Mouse (Mus musculus): ENCODE data around the gene Khsrp. TPM values are rescaled to one million over a fixed set of nuclear protein-coding genes. Genes with fewer than 3 reads are reported as not detected.
"Not testable (repeated sequence)": the region's sequence is repeated elsewhere in the genome, so short reads cannot be mapped to it uniquely, and the experiment has no call there.

Gene Khsrp
- polyA plus RNA-seq, 1 experiment from 2014 or later: 14.4 TPM

DNA sequence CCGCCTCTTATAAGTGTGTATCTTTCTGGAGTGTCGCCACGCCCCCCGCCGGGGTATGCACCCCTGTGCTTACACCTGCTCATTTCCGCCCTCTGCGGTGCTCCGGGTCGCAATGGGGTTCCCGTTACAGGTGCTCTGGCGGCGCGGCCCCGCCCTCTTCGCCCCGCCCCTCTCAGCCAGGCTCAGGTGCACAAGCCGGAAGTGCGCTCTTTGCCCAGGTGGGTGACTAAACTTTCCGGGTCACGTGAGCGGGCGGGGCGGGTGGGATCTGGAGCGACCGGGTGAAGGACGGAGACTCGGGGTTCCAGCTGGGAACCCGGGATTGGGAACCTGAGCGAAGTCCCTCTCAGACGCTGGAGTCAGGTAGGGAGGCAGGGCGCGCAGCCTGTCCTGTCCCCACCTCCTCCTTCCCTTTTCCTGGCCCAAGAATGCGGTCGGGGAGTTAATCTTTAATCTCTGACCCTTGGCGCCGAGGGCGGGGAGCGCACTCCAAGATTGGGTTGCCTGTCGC is 30.7 kb upstream of the Khsrp start:
- Histone ChIP-seq H3K27me3 (replicated peaks; ENCODE audit: control insufficient read depth, insufficient read depth, low read length) (peaks cover 20% of the 10 kb centered on the region), H3K36me3 (ENCODE audit: control insufficient read depth, insufficient read depth, low read length) (no peaks in the 10 kb centered on the region), H3K4me1 (ENCODE audit: control insufficient read depth, insufficient read depth, low read depth, low read length) (peaks cover 24% of the 10 kb centered on the region), H3K9me3 (ENCODE audit: control insufficient read depth, low read length) (no peaks in the 10 kb centered on the region), H3K4me2 (ENCODE audit: low read length) (peak overlapping the region; percentile 71), H3K27ac (ENCODE audit: low read depth, low read length) (no peak overlapping the region), H3K4me3 (ENCODE audit: low read length) (peak overlapping the region; percentile 43), H3K9ac (ENCODE audit: low read depth, low read length) (peak overlapping the region; percentile 25; the same call in 1 of the 2 replicates)
- no peak for ATAC-seq
- under 1% methylated on average over 37 of the region's 39 CpGs for WGBS

DNA sequence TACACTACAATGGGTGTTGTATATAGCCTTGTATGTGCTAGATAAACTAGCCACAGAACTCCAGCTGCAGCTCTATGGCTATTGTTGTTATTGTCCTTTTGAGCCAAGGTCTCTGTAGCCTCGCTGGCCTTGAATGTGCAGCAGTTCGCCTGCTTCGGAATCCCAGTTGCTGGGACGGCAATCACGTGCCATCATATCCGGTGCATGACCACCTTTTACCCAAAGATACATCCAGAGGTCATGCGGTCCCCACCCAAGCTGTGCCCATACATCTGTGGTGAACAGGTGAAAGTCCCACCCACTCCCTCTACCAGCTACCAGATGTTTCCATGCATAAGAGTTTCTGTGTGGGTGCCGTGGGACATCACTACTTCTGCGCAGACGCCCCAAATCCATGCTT is 29.7 kb upstream of the Khsrp start:
- H3K4me3 ChIP-seq (ENCODE audit: low read length): peak overlapping the region; percentile 85
- H3K27ac ChIP-seq (ENCODE audit: low read depth, low read length): peak overlapping the region; percentile 79; the same call in 1 of the 2 replicates
- no peaks in the 10 kb centered on the region for H3K36me3 ChIP-seq (ENCODE audit: control insufficient read depth, insufficient read depth, low read length)
- no peak; the same call in 1 of the 2 replicates for ATAC-seq
- peaks cover 20% of the 10 kb centered on the region for H3K27me3 ChIP-seq (replicated peaks; ENCODE audit: control insufficient read depth, insufficient read depth, low read length)
- peak overlapping the region; percentile 66 for H3K4me2 ChIP-seq (ENCODE audit: low read length)
- H3K9me3 ChIP-seq (ENCODE audit: control insufficient read depth, low read length): no peaks in the 10 kb centered on the region
- H3K4me1 ChIP-seq (ENCODE audit: control insufficient read depth, insufficient read depth, low read depth, low read length): peaks cover 24% of the 10 kb centered on the region
- 39% methylated on average over 10 of the region's 10 CpGs for WGBS
- no peak overlapping the region; the same call in 1 of the 2 replicates for H3K9ac ChIP-seq (ENCODE audit: low read depth, low read length)

DNA sequence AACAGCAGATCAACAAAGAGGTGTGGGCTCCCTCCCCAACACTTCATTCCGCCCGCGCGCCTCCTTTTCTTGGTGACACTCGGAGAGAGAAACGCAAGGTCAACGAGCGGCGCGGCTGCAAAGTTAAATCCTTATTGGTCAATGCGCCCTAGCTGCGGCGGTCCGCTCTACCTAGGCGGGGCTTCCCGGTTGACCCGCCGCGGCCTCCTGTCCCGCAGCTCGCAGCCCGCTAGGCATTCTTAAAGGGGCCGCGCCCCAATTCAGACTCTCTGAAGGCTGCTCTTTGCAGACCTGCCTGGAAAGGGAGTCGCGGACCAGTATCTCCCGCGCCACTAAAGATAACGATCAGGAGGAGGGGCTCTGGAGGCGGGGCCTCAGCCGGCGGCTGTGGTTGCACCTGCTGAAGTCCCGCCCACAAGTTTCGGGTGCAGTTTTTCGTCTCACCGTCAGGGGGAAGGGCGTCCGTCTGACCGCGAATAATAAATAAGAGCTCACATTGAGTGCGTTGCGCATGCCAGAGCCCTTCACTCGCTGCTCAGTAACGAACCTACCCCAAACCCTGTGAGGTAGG is 29.0 kb upstream of the Khsrp start:
- peaks cover 4% of the 10 kb centered on the region for H3K36me3 ChIP-seq (ENCODE audit: control insufficient read depth, insufficient read depth, low read length)
- H3K4me1 ChIP-seq (ENCODE audit: control insufficient read depth, insufficient read depth, low read depth, low read length): peaks cover 24% of the 10 kb centered on the region
- H3K27ac ChIP-seq (ENCODE audit: low read depth, low read length): peak overlapping the region; percentile 79
- under 1% methylated on average over 44 of the region's 44 CpGs for WGBS
- peak; percentile 92 for ATAC-seq
- no peaks in the 10 kb centered on the region for H3K9me3 ChIP-seq (ENCODE audit: control insufficient read depth, low read length)
- peak overlapping the region; percentile 85 for H3K4me3 ChIP-seq (ENCODE audit: low read length)
- H3K9ac ChIP-seq (ENCODE audit: low read depth, low read length): peak overlapping the region; percentile 87
- H3K27me3 ChIP-seq (replicated peaks; ENCODE audit: control insufficient read depth, insufficient read depth, low read length): peaks cover 20% of the 10 kb centered on the region
- peak overlapping the region; percentile 66 for H3K4me2 ChIP-seq (ENCODE audit: low read length)

DNA sequence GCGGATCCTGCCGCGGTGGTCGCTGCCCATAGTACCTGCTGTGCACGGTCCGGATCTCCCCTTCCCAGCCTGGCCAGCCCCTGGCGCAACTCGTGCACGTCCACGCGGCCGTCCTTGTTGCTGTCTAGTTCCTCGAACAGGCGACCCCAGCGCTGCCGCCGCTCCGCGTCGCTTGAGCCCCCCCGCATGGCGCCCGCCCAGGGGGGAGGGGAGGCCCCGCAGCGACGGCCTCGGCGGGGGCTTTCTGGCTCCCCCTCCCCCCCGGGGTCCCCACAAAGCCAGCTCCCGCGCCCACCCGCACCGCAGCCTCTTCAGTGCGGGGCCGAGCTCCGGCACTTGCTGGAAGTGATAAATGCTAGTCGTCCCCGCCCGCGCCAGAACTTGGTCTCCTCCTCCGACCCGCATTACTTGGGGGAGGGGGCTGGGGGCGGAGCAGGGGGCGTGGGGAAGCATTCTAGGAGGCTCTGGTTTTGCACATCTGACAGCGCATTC is 28.2 kb upstream of the Khsrp start, which contains the start of gene Slc25a23:
Gene Slc25a23 (minus strand): TSS at position 378 of the 492 bp plus-strand sequence.
- H3K27ac ChIP-seq (ENCODE audit: low read depth, low read length): peak within 1 kb of the TSS; percentile 79
- 1% methylated on average over 23 of the region's 45 CpGs for WGBS
- H3K9ac ChIP-seq (ENCODE audit: low read depth, low read length): peak within 1 kb of the TSS; percentile 87
- peak within 1 kb of the TSS; percentile 66 for H3K4me2 ChIP-seq (ENCODE audit: low read length)
- peak; percentile 77 for ATAC-seq
- peaks cover 20% of the 10 kb centered on the region for H3K27me3 ChIP-seq (replicated peaks; ENCODE audit: control insufficient read depth, insufficient read depth, low read length)
- peak within 1 kb of the TSS; percentile 85 for H3K4me3 ChIP-seq (ENCODE audit: low read length)
- H3K9me3 ChIP-seq (ENCODE audit: control insufficient read depth, low read length): no peaks in the 10 kb centered on the region
- peaks cover 12% of the 10 kb centered on the region for H3K36me3 ChIP-seq (ENCODE audit: control insufficient read depth, insufficient read depth, low read length)
- peaks cover 24% of the 10 kb centered on the region for H3K4me1 ChIP-seq (ENCODE audit: control insufficient read depth, insufficient read depth, low read depth, low read length)

DNA sequence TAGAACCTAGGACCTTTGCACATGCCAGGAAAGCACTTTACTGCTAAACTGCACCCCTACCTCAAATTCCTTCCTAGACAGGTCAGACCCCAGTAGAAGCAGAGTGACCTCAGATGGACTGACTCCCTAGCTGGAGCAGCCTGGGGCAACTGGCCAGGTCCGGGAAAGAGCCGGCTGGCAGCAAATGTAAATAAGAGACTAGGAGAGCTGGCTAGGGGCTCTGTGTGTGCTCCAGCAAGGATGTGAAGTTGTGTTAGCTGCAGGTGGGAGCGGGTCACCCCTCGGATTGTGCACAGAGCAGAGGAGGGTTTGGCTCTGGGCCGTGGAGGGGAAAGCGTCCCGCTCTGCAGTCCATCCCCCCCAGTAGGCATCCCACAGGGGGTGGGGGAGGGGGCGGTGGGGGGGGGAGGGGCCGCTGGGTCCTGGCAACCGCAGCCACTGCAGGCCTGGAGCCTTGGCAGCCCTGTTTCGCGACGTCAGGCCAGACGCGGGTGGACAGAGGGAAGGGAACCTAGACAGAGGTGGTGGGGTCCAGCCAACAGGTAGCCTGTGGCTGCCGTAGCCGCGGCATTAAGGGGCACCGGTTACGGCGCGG is 27.7 kb upstream of the Khsrp start, which contains the start of gene Crb3:
Gene Crb3 (plus strand): TSS at position 215 of the 595 bp plus-strand sequence.
- H3K4me1 ChIP-seq (ENCODE audit: control insufficient read depth, insufficient read depth, low read depth, low read length): peaks cover 24% of the 10 kb centered on the region
- no peaks in the 10 kb centered on the region for H3K9me3 ChIP-seq (ENCODE audit: control insufficient read depth, low read length)
- peak within 1 kb of the TSS; percentile 79 for H3K27ac ChIP-seq (ENCODE audit: low read depth, low read length)
- ATAC-seq: peak; percentile 5
- H3K9ac ChIP-seq (ENCODE audit: low read depth, low read length): peak within 1 kb of the TSS; percentile 87
- peak within 1 kb of the TSS; percentile 66 for H3K4me2 ChIP-seq (ENCODE audit: low read length)
- peak within 1 kb of the TSS; percentile 85 for H3K4me3 ChIP-seq (ENCODE audit: low read length)
- peaks cover 20% of the 10 kb centered on the region for H3K27me3 ChIP-seq (replicated peaks; ENCODE audit: control insufficient read depth, insufficient read depth, low read length)
- WGBS: under 1% methylated on average over 15 of the region's 22 CpGs
- H3K36me3 ChIP-seq (ENCODE audit: control insufficient read depth, insufficient read depth, low read length): peaks cover 16% of the 10 kb centered on the region

DNA sequence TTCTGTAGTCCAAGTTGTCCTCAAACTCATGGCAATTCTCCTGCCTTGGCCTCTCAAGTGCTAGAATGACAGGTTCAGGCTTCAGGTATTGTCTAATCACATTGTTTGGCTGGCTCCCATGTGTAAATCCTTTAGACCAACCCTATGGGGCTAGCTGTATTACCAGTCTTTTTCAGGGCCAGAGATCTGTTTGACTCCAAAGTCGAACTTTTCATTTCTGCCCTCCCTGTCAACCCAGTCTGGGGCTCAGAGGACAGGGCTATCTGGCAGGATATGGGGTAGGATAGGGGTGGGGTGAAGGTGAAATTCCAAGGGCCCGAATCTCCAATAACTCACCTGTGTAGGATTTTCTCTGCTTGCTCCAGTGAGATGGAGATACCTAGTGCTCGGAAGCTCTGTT is 24.9 kb upstream of the Khsrp start:
- H3K27ac ChIP-seq (ENCODE audit: low read depth, low read length): no peak overlapping the region
- no peak for ATAC-seq
- WGBS: 83% methylated on average over 3 of the region's 3 CpGs
- H3K9ac ChIP-seq (ENCODE audit: low read depth, low read length): no peak overlapping the region
- H3K4me1 ChIP-seq (ENCODE audit: control insufficient read depth, insufficient read depth, low read depth, low read length): peaks cover 14% of the 10 kb centered on the region
- H3K4me3 ChIP-seq (ENCODE audit: low read length): no peak overlapping the region
- H3K27me3 ChIP-seq (replicated peaks; ENCODE audit: control insufficient read depth, insufficient read depth, low read length): peaks cover 2% of the 10 kb centered on the region; the same call in 1 of the 2 replicates
- H3K9me3 ChIP-seq (ENCODE audit: control insufficient read depth, low read length): no peaks in the 10 kb centered on the region
- H3K36me3 ChIP-seq (ENCODE audit: control insufficient read depth, insufficient read depth, low read length): peaks cover 33% of the 10 kb centered on the region
- H3K4me2 ChIP-seq (ENCODE audit: low read length): no peak overlapping the region

DNA sequence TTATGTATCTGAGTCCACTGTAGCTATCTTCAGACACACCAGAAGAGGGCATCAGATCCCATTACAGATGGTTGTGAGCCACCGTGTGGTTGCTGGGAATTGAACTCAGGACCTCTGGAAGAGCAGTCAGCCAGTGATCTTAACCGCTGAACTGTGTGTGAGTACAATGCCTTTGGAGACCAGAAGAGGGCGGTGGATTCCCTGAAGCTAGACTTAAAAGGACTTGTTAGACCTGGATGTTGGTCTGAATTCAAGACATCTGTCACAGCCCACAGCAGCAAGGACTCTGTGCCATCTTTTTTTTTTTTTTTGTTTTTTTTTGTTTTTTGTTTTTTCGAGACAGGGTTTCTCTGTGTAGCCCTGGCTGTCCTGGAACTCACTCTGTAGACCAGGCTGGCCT is 20.4 kb upstream of the Khsrp start:
- H3K27me3 ChIP-seq (replicated peaks; ENCODE audit: control insufficient read depth, insufficient read depth, low read length); H3K9ac ChIP-seq (ENCODE audit: low read depth, low read length); ATAC-seq; H3K4me2 ChIP-seq (ENCODE audit: low read length); H3K9me3 ChIP-seq (ENCODE audit: control insufficient read depth, low read length); H3K4me3 ChIP-seq (ENCODE audit: low read length); H3K4me1 ChIP-seq (ENCODE audit: control insufficient read depth, insufficient read depth, low read depth, low read length); H3K27ac ChIP-seq (ENCODE audit: low read depth, low read length): not testable (repeated sequence)
- 91% methylated on average over 4 of the region's 4 CpGs for WGBS
- peaks cover 43% of the 10 kb centered on the region for H3K36me3 ChIP-seq (ENCODE audit: control insufficient read depth, insufficient read depth, low read length)

DNA sequence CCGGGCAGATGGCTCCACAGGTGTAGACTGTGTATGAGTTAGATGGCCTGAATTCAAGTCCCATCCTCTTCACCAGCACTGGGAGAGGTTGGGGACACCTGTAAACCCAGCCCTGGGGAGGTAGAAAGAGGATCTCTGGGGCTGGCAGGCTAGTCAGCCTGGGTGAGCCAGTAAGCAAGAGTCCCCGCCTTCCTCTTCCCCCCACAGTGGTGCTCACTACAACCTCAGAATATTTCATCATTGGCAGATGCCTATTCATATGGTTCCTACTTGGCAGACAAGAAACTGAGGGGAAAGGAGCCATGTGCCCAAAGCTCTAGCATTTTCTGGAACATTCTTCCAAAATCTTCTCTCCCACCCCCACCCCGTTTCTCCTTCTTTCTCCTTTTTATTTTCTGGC is 17.5 kb upstream of the Khsrp start:
- peaks cover 41% of the 10 kb centered on the region for H3K36me3 ChIP-seq (ENCODE audit: control insufficient read depth, insufficient read depth, low read length)
- no peak overlapping the region for H3K4me3 ChIP-seq (ENCODE audit: low read length)
- no peaks in the 10 kb centered on the region for H3K4me1 ChIP-seq (ENCODE audit: control insufficient read depth, insufficient read depth, low read depth, low read length)
- no peaks in the 10 kb centered on the region for H3K9me3 ChIP-seq (ENCODE audit: control insufficient read depth, low read length)
- 97% methylated on average over 3 of the region's 3 CpGs for WGBS
- H3K9ac ChIP-seq (ENCODE audit: low read depth, low read length): no peak overlapping the region
- no peak overlapping the region for H3K27ac ChIP-seq (ENCODE audit: low read depth, low read length)
- H3K27me3 ChIP-seq (replicated peaks; ENCODE audit: control insufficient read depth, insufficient read depth, low read length): no peaks in the 10 kb centered on the region
- no peak overlapping the region for H3K4me2 ChIP-seq (ENCODE audit: low read length)
- ATAC-seq: no peak

DNA sequence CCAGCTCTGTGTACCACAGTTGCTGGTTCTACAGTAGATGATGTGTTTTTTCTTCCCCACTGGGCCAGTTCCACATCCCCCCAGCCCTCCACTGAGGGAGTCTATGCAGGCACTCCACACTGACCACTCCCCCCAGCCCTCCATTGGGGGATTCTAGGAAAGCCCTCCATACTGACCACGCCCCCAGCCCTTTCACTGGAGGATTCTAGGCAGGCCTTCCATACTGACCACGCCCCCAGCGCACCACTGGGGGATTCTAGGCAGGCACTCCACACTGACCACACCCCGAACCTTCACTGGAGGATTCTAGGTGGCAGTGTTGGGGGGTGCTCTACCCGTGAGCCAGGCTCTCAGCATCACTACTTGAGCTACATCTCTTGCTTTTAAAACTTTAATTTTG is 16.1 kb upstream of the Khsrp start:
- Histone ChIP-seq H3K27me3 (replicated peaks; ENCODE audit: control insufficient read depth, insufficient read depth, low read length) (no peaks in the 10 kb centered on the region), H3K36me3 (ENCODE audit: control insufficient read depth, insufficient read depth, low read length) (peaks cover 29% of the 10 kb centered on the region), H3K4me3 (ENCODE audit: low read length) (no peak overlapping the region), H3K27ac (ENCODE audit: low read depth, low read length) (no peak overlapping the region), H3K9ac (ENCODE audit: low read depth, low read length) (no peak overlapping the region), H3K4me2 (ENCODE audit: low read length) (no peak overlapping the region), H3K4me1 (ENCODE audit: control insufficient read depth, insufficient read depth, low read depth, low read length) (no peaks in the 10 kb centered on the region), H3K9me3 (ENCODE audit: control insufficient read depth, low read length) (no peaks in the 10 kb centered on the region)
- 38% methylated on average over 5 of the region's 5 CpGs for WGBS
- no peak for ATAC-seq

Measured in hindbrain, embryonic 16.5 days (tissue).